Mouse (Mus musculus): Measurements from ENCODE around the gene Erich4. TPM values are rescaled to one million over a fixed set of nuclear protein-coding genes. Genes with fewer than 3 reads are reported as not detected.

The Erich4 gene
- polyA plus RNA-seq, 1 experiment from 2014 or later: 0.20 TPM

DNA sequence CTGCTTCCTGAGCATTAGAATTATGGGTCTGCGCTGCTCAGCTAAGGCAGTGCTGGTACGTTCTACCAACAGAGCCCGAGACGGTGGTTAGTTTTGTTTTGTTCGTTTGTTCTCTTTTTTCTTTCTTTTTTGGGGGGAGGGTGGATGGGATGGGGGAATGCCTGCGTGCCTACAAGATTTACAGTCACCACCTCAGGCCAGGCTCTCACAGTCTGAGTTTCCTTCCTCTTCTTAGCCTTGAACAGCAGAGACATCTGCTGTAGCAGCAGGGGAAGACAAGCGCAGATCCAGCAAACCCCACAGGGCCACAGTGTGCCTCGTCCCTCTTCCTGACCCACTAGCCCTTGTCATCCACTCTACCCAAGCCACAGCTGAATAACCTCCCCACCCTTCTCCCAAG, 35.6 kb upstream of the Erich4 start:
- H3K9me3 ChIP-seq (ENCODE audit: low read length): no peaks in the 10 kb centered on the region
- TF ChIP-seq CTCF (IDR thresholded peaks at IDR 0.05; ENCODE audit: low read depth): peak; percentile 59
- TF ChIP-seq EP300 (IDR thresholded peaks at IDR 0.05; ENCODE audit: low read depth): no peak
- no peaks in the 10 kb centered on the region for H3K27me3 ChIP-seq (ENCODE audit: insufficient read depth, low read length)
- H3K4me3 ChIP-seq (ENCODE audit: low read depth, low read length): no peak overlapping the region
- peaks cover 27% of the 10 kb centered on the region for H3K4me1 ChIP-seq (ENCODE audit: insufficient read depth)
- peak overlapping the region; percentile 55 for H3K4me2 ChIP-seq (ENCODE audit: low read depth, low read length)
- H3K27ac ChIP-seq (ENCODE audit: low read depth): peak overlapping the region; percentile 72
- DNase-seq: no peak
- 34% methylated on average over 8 of the region's 8 CpGs for WGBS (ENCODE audit: insufficient replicate concordance)
- H3K36me3 ChIP-seq (replicated peaks; ENCODE audit: insufficient read depth, low read length): peaks cover 3% of the 10 kb centered on the region; the same call in 1 of the 2 replicates
- H3K9ac ChIP-seq (replicated peaks): 0 out of 2 replicates have a peak overlapping the region, but pooled peaks have one; percentile 19
- ATAC-seq: no peak

DNA sequence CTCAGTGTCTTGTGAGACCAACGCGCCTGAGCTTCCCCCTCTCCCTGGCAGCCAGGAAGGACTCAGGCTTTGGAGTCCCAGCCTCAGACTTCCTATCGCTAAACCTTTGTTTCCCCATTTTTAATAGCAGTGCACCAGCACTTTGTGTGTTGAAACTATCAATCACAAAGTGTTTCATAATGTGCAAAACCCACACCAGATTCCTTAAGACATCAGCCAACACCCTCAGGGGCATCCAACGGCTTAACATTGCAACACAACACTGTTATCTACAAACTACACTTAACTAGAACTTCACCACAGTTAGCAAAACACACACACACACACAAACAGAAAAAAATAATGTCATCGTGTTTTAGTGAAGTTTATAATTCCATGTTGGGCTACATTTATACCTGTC, 34.1 kb upstream of the Erich4 start:
- ATAC-seq: 0 out of 2 replicates have a peak, but pooled peaks have one; percentile 9
- H3K27ac ChIP-seq (ENCODE audit: low read depth): peak overlapping the region; percentile 69
- 16% methylated on average over 5 of the region's 5 CpGs for WGBS (ENCODE audit: insufficient replicate concordance)

DNA sequence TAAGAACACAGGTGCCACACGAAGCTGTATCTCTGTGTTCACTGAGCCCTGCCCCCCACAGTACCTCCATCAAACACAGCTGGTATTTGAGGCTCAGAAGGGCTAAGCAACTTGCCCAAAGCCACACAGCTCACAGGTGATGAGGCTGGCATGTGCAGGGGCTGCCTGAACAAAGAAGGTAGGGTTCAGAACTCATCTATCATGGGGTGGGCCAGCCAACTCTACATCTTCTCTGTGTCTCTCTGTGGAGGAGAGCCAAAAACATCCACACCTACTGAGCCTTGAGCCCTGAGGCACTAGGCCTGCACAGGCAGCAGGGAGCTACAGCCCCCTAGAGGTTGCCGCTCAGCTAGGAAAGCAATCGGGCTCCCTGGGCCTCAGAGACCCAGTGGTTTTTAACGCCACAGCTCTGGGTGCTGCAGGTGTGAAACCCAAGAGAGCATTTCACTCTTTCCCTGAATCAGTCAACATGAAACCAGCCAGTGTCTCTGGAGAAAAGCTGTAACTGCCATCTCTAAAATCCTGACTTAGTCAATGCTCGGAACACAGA, 32.0 kb upstream of the Erich4 start:
- Histone ChIP-seq H3K4me2 (ENCODE audit: low read depth, low read length) (no peak overlapping the region), H3K9me3 (ENCODE audit: low read length) (no peaks in the 10 kb centered on the region), H3K4me3 (ENCODE audit: low read depth, low read length) (no peak overlapping the region), H3K27ac (ENCODE audit: low read depth) (peak overlapping the region; percentile 69), H3K36me3 (replicated peaks; ENCODE audit: insufficient read depth, low read length) (peaks cover 5% of the 10 kb centered on the region; the same call in 1 of the 2 replicates), H3K4me1 (ENCODE audit: insufficient read depth) (peaks cover 32% of the 10 kb centered on the region), H3K27me3 (ENCODE audit: insufficient read depth, low read length) (no peaks in the 10 kb centered on the region), H3K9ac (replicated peaks) (no peak overlapping the region)
- TF ChIP-seq EP300 (IDR thresholded peaks at IDR 0.05; ENCODE audit: low read depth): peak; percentile 15; the same call in 1 of the 2 replicates
- TF ChIP-seq CTCF (IDR thresholded peaks at IDR 0.05; ENCODE audit: low read depth): peak; percentile 67
- ATAC-seq: peak; percentile 59
- DNase-seq: peak; percentile 62
- WGBS (ENCODE audit: insufficient replicate concordance): 39% methylated on average over 5 of the region's 5 CpGs

More for the DNA sequence above, 34.1 kb upstream of the Erich4 start:
- TF ChIP-seq CTCF (IDR thresholded peaks at IDR 0.05; ENCODE audit: low read depth) (no peak), EP300 (IDR thresholded peaks at IDR 0.05; ENCODE audit: low read depth) (no peak)
- peaks cover 5% of the 10 kb centered on the region; the same call in 1 of the 2 replicates for H3K36me3 ChIP-seq (replicated peaks; ENCODE audit: insufficient read depth, low read length)
- H3K27me3 ChIP-seq (ENCODE audit: insufficient read depth, low read length): no peaks in the 10 kb centered on the region
- no peak overlapping the region for H3K4me2 ChIP-seq (ENCODE audit: low read depth, low read length)
- peaks cover 29% of the 10 kb centered on the region for H3K4me1 ChIP-seq (ENCODE audit: insufficient read depth)
- H3K4me3 ChIP-seq (ENCODE audit: low read depth, low read length): no peak overlapping the region
- no peak for DNase-seq
- no peaks in the 10 kb centered on the region for H3K9me3 ChIP-seq (ENCODE audit: low read length)
- H3K9ac ChIP-seq (replicated peaks): no peak overlapping the region

DNA sequence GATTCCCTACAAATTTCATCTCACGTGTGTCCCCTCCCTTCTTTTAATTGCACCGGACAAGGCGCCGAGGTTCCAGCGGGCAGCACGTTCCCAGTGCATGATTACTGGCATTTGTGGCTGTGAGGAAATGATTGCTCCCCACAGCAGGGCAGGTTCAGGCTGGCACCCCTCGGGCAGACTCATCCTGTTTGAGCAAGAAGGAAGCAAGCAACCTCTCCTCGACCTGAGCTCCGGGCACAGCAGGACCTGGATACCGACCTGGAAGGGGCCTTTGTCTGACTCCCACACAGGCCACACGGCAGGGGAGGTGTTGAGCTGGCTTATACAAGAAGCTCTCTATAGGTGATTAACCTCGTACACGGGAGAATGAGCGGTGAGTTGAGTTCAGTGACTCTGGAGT, 29.4 kb upstream of the Erich4 start:
- ATAC-seq: no peak
- DNase-seq: no peak
- Histone ChIP-seq H3K9ac (replicated peaks) (no peak overlapping the region), H3K36me3 (replicated peaks; ENCODE audit: insufficient read depth, low read length) (peaks cover 12% of the 10 kb centered on the region; the same call in 1 of the 2 replicates), H3K9me3 (ENCODE audit: low read length) (no peaks in the 10 kb centered on the region), H3K4me2 (ENCODE audit: low read depth, low read length) (no peak overlapping the region), H3K27me3 (ENCODE audit: insufficient read depth, low read length) (no peaks in the 10 kb centered on the region), H3K4me3 (ENCODE audit: low read depth, low read length) (no peak overlapping the region), H3K4me1 (ENCODE audit: insufficient read depth) (peaks cover 22% of the 10 kb centered on the region), H3K27ac (ENCODE audit: low read depth) (no peak overlapping the region)
- TF ChIP-seq CTCF (IDR thresholded peaks at IDR 0.05; ENCODE audit: low read depth) (no peak), EP300 (IDR thresholded peaks at IDR 0.05; ENCODE audit: low read depth) (no peak)
- 40% methylated on average over 14 of the region's 14 CpGs for WGBS (ENCODE audit: insufficient replicate concordance)

DNA sequence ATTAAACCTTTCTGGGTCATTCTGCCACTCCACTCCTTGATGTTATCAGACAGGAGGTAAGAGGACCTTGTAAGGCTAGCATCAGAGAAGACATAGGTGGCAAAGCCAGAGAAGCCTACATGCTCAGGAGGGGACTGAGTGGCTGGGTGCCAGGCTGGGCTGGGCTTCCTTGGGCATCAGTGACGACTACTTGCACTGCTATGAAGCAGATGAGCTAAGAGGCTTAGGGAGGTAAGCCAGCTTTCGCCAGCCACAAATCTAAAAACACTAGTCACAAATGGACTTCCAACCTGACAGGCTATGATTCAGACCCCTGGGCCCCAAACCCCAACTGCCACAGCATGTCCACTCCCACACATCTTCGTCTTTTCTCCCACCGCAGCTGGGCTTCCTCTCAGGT, 28.9 kb upstream of the Erich4 start:
- TF ChIP-seq CTCF (IDR thresholded peaks at IDR 0.05; ENCODE audit: low read depth): no peak
- TF ChIP-seq EP300 (IDR thresholded peaks at IDR 0.05; ENCODE audit: low read depth): no peak
- H3K9ac ChIP-seq (replicated peaks): no peak overlapping the region
- H3K36me3 ChIP-seq (replicated peaks; ENCODE audit: insufficient read depth, low read length): peaks cover 12% of the 10 kb centered on the region; the same call in 1 of the 2 replicates
- ATAC-seq: no peak
- no peak for DNase-seq
- no peak overlapping the region for H3K4me3 ChIP-seq (ENCODE audit: low read depth, low read length)
- no peak overlapping the region for H3K27ac ChIP-seq (ENCODE audit: low read depth)
- WGBS (ENCODE audit: insufficient replicate concordance): 35% methylated on average over 4 of the region's 4 CpGs
- no peaks in the 10 kb centered on the region for H3K27me3 ChIP-seq (ENCODE audit: insufficient read depth, low read length)
- no peaks in the 10 kb centered on the region for H3K9me3 ChIP-seq (ENCODE audit: low read length)
- peaks cover 18% of the 10 kb centered on the region for H3K4me1 ChIP-seq (ENCODE audit: insufficient read depth)
- no peak overlapping the region for H3K4me2 ChIP-seq (ENCODE audit: low read depth, low read length)

DNA sequence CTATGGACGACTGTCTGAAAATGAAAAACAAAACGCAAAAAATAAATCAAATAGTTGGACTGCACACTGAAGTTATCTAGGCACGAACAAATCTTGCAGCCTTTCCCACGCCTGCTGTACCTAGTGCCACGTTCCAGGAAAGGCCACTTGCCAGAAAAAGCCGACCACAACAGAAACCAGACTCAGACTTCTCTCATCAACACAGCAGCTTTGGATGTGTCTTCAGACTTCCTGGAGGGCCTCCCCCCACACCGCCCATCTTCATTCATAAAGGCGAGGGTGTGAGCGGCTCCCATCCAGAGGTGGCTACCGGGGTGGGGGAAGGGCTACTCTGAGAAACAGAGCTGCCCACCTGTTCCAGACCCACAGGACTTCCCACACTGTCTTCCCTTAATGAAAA, 28.4 kb upstream of the Erich4 start:
- TF ChIP-seq CTCF (IDR thresholded peaks at IDR 0.05; ENCODE audit: low read depth) (no peak), EP300 (IDR thresholded peaks at IDR 0.05; ENCODE audit: low read depth) (no peak)
- 42% methylated on average over 10 of the region's 10 CpGs for WGBS (ENCODE audit: insufficient replicate concordance)
- Histone ChIP-seq H3K36me3 (replicated peaks; ENCODE audit: insufficient read depth, low read length) (peaks cover 12% of the 10 kb centered on the region; the same call in 1 of the 2 replicates), H3K9ac (replicated peaks) (no peak overlapping the region), H3K9me3 (ENCODE audit: low read length) (no peaks in the 10 kb centered on the region), H3K27ac (ENCODE audit: low read depth) (no peak overlapping the region), H3K4me3 (ENCODE audit: low read depth, low read length) (no peak overlapping the region), H3K4me1 (ENCODE audit: insufficient read depth) (peaks cover 13% of the 10 kb centered on the region; the same call in 1 of the 2 replicates), H3K27me3 (ENCODE audit: insufficient read depth, low read length) (no peaks in the 10 kb centered on the region), H3K4me2 (ENCODE audit: low read depth, low read length) (no peak overlapping the region)
- ATAC-seq (no peak), DNase-seq (no peak)

Measured in liver, postnatal 0 days (tissue).